Mouse (Mus musculus) lung, embryonic 14.5 days (tissue): Measurements from ENCODE around the gene H2-M2. TPM values are rescaled to one million over a fixed set of nuclear protein-coding genes. Genes with fewer than 3 reads are reported as not detected.
"Not testable (repeated sequence)": the region's sequence is repeated elsewhere in the genome, so short reads cannot be mapped to it uniquely, and the experiment has no call there.

Experiments
- ATAC-seq: fragments of 200-750 bp; cut with Nextera tagmentation; 2 replicates; pipeline ENCODE4 v1.8.0; 2017; ENCODE audit warnings: mild to moderate bottlenecking, moderate TSS enrichment, moderate library complexity; ENCODE audit not compliant: insufficient read depth
- DNase-seq: peaks from one replicate; pipeline ENCODE4 v3.0.0-alpha.2; 2015
- H3K27ac ChIP-seq: fragments of 300-500 bp; sonication (generic); 2 replicates; pipeline ENCODE4 v1.5.1; 2014; ENCODE audit warnings: low read depth, mild to moderate bottlenecking, moderate library complexity
- H3K27me3 ChIP-seq: fragments of 300-500 bp; sonication (generic); 2 replicates; pipeline ENCODE4 v1.6.1; 2014; ENCODE audit warnings: low read length, control low read depth; ENCODE audit not compliant: insufficient read depth
- H3K36me3 ChIP-seq: fragments of 300-500 bp; sonication (generic); 2 replicates; pipeline ENCODE4 v1.6.1; 2014; ENCODE audit warnings: control low read depth; ENCODE audit not compliant: insufficient read depth
- H3K4me1 ChIP-seq: fragments of 300-500 bp; sonication (generic); 2 replicates; pipeline ENCODE4 v1.6.1; 2014; ENCODE audit warnings: antibody characterized with exemption, control low read depth; ENCODE audit not compliant: insufficient read depth
- H3K4me2 ChIP-seq: fragments of 300-500 bp; sonication (generic); 2 replicates; pipeline ENCODE4 v1.6.1; 2014; ENCODE audit warnings: mild to moderate bottlenecking
- H3K4me3 ChIP-seq: fragments of 300-500 bp; sonication (generic); 2 replicates; pipeline ENCODE4 v1.5.1; 2014; ENCODE audit warnings: low read depth, low read length
- H3K9ac ChIP-seq: fragments of 300-500 bp; sonication (generic); 2 replicates; pipeline ENCODE4 v1.6.1; 2014
- H3K9me3 ChIP-seq: fragments of 300-500 bp; sonication (generic); 2 replicates; pipeline ENCODE4 v1.6.1; 2016; ENCODE audit warnings: low read depth, low read length, control low read depth
- CTCF ChIP-seq: IDR thresholded peaks from 2 replicates; pipeline ENCODE4 v1.5.1; 2016; ENCODE audit warnings: antibody characterized with exemption, low read depth
- WGBS: fragments of 180-500 bp; shearing (Covaris S2); extraction: QIAGEN DNeasy Blood & Tissue Kit; methylation state at CpG from one replicate; pipeline ENCODE4 v1.1.7; 2014; 5-methylcytosine and 5-hydroxymethylcytosine counted together
- polyA plus RNA-seq: library from polyadenylated mRNA; unstranded; fragments of >200 nt; fragmentation: Nextera tagmentation; extraction: Ambion mirVana; gene quantifications from 2 replicates; pipeline ENCODE4 v1.2.1, GENCODE M21; 2014

H2-M2 gene
- not detected in 2 replicates for polyA plus RNA-seq

DNA sequence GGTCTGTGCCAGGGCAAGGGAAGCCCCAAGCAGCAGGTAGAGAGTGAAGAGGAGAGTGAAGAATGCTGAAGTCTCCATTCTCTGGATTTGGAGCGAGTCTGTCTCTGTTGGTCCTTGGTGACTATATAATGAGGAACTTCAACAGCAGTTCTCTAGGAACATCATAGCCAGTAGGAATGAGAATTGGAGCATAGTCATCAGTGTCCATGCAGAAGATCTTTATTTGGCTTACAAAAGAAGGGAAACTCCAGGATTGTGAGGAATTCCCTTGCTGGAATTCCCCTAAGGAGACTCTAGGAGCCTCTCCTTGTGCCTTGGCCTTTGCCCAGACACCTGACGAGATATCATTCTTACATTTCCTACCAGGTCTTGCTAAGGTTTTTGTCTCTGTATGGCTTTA, at the start of gene H2-M2:
Gene H2-M2 (minus strand): TSS at position 101 of the 400 bp plus-strand sequence.
- Histone ChIP-seq H3K27me3 (no peaks in the 10 kb centered on the region), H3K27ac (no peak within 1 kb of the TSS), H3K9me3 (no peaks in the 10 kb centered on the region), H3K36me3 (no peaks in the 10 kb centered on the region), H3K4me3 (no peak within 1 kb of the TSS), H3K4me1 (no peaks in the 10 kb centered on the region), H3K4me2 (no peak within 1 kb of the TSS), H3K9ac (no peak within 1 kb of the TSS)
- DNase-seq (no peak), ATAC-seq (no peak)
- 64% methylated on average over 2 of the region's 2 CpGs for WGBS
- TF ChIP-seq CTCF, result no peak

DNA sequence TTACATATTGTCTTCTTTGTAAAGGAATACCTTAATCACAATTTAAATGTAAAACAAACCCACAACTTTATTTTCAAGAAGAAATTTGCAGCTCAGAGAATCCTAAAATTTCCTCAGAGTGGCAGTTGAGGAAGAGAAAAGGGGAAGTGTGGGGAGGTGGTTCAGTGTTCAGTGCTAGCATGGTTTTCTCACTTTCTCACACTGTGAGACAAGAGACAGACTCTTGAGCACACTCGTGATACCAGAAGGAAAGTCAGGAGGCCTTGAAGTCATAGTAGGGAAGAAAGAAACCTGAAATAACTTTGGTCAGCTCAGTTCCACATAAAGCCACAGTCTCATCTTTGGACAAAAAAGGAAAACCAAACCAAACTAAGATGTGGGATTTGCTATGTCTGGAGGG, 42.1 kb upstream of the H2-M2 start:
- not testable (repeated sequence) for ATAC-seq, DNase-seq, H3K36me3 ChIP-seq, H3K27ac ChIP-seq, H3K4me1 ChIP-seq, H3K9ac ChIP-seq, H3K27me3 ChIP-seq, H3K4me3 ChIP-seq, H3K4me2 ChIP-seq, H3K9me3 ChIP-seq
- 46% methylated on average over 1 of the region's 1 CpGs for WGBS

DNA sequence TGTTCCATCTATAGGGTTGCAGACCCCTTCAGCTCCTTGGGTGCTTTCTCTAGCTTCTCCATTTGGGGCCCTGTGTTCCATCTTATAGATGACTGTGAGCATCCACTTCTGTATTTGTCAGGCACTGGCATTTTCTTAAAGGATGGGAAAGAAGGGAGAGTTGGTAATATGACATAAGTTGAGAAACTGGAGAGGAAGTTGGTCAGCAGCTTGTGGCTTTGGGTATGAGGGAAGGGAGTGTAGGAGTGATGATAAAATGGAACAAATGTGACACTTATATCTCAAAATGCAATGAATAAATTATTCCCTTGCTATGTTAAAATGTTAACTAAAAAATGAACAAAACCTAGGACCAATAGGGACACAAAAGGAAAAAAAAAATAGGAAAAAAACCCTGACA, 41.3 kb upstream of the H2-M2 start:
- ATAC-seq, result not testable (repeated sequence)

DNA sequence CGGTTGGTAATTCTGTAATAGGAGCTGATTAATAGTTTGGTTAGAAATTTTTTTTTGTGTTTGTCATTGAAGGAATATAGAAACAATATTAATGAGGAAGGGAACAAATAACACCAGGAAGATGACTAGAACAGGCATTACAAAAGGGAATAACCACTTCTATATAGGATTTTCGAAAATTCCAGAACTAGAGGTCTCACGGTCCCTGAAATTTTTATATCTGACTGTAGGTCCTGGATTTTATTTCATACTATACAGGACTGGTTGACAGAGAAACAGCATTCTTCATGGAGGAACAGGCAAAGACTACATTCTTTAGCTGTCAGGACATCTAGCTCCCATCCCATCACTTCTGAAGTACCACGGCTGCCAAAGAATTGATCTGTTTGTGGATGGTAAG, 24.4 kb upstream of the H2-M2 start, which contains the start of gene Olfr111:
Gene Olfr111 (plus strand): TSS at position 301 of the 400 bp plus-strand sequence.
- Histone ChIP-seq H3K9me3 (no peaks in the 10 kb centered on the region), H3K27ac (no peak within 1 kb of the TSS), H3K27me3 (no peaks in the 10 kb centered on the region), H3K4me3 (no peak within 1 kb of the TSS), H3K4me1 (no peaks in the 10 kb centered on the region), H3K4me2 (no peak within 1 kb of the TSS), H3K9ac (no peak within 1 kb of the TSS), H3K36me3 (no peaks in the 10 kb centered on the region)
- 85% methylated on average over 4 of the region's 4 CpGs for WGBS
- ATAC-seq (no peak), DNase-seq (no peak)
- TF ChIP-seq CTCF, result no peak

More for the DNA sequence above, 41.3 kb upstream of the H2-M2 start:
- H3K27me3 ChIP-seq, H3K4me3 ChIP-seq, H3K9me3 ChIP-seq, H3K9ac ChIP-seq, H3K4me1 ChIP-seq, H3K4me2 ChIP-seq, DNase-seq, H3K36me3 ChIP-seq, H3K27ac ChIP-seq: not testable (repeated sequence)

- no peak for TF ChIP-seq CTCF
- Histone ChIP-seq H3K27ac (no peak within 1 kb of the TSS), H3K4me2 (no peak within 1 kb of the TSS), H3K9ac (no peak within 1 kb of the TSS), H3K4me3 (no peak within 1 kb of the TSS), H3K4me1 (no peaks in the 10 kb centered on the region), H3K27me3 (no peaks in the 10 kb centered on the region), H3K36me3 (no peaks in the 10 kb centered on the region), H3K9me3 (no peaks in the 10 kb centered on the region)
- WGBS, result 45% methylated on average over 1 of the region's 1 CpGs
- DNase-seq (no peak), ATAC-seq (no peak)
Measured at GRCm38 (mm10) chr17:37491930-37492518, 8.7 kb upstream of the H2-M2 start, which contains the start of gene Olfr110. Gene Olfr110, plus strand, starts transcription at chr17:37492468.

GRCm38 (mm10) chr17:37458616-37459015, 24.7 kb downstream of the H2-M2 start, which contains the start of gene Olfr109:
Gene Olfr109, plus strand, starts transcription at chr17:37458916.
- ATAC-seq (no peak), DNase-seq (no peak)
- no peaks in the 10 kb centered on the region for H3K4me1 ChIP-seq
- no peak for TF ChIP-seq CTCF
- H3K36me3 ChIP-seq, result no peaks in the 10 kb centered on the region
- H3K9me3 ChIP-seq, result no peaks in the 10 kb centered on the region
- no peak within 1 kb of the TSS for H3K4me2 ChIP-seq
- H3K4me3 ChIP-seq, result no peak within 1 kb of the TSS
- no peak within 1 kb of the TSS for H3K9ac ChIP-seq
- no peaks in the 10 kb centered on the region for H3K27me3 ChIP-seq
- WGBS, result 79% methylated on average over 1 of the region's 1 CpGs
- H3K27ac ChIP-seq, result no peak within 1 kb of the TSS

GRCm38 (mm10) chr17:37445180-37445579, 38.2 kb downstream of the H2-M2 start, which contains the start of gene Olfr108:
Gene Olfr108, plus strand, starts transcription at chr17:37445480.
- TF ChIP-seq CTCF, result no peak
- Histone ChIP-seq H3K4me3 (no peak within 1 kb of the TSS), H3K36me3 (no peaks in the 10 kb centered on the region), H3K4me2 (no peak within 1 kb of the TSS), H3K9me3 (no peaks in the 10 kb centered on the region), H3K9ac (no peak within 1 kb of the TSS), H3K27ac (no peak within 1 kb of the TSS), H3K27me3 (no peaks in the 10 kb centered on the region), H3K4me1 (no peaks in the 10 kb centered on the region)
- 90% methylated on average over 1 of the region's 1 CpGs for WGBS
- ATAC-seq (no peak), DNase-seq (no peak)

Other genes starting within 250 kb of the H2-M2 start
- gene Olfr97, start 246.2 kb downstream of the H2-M2 start, polyA plus RNA-seq, result not detected in 2 replicates
- gene Olfr98, start 219.8 kb downstream of the H2-M2 start, polyA plus RNA-seq, result not detected in 2 replicates
- gene H2-M3, start 213.3 kb downstream of the H2-M2 start, polyA plus RNA-seq, result 1.0 and 1.2 TPM in 2 replicates
- gene Olfr99, start 200.1 kb downstream of the H2-M2 start, polyA plus RNA-seq, result not detected in 2 replicates
- gene Olfr101, start 179.2 kb downstream of the H2-M2 start, polyA plus RNA-seq, result not detected in 2 replicates
- not detected in 2 replicates for gene Olfr102, start 166.5 kb downstream of the H2-M2 start, polyA plus RNA-seq
- gene Olfr103, start 143.9 kb downstream of the H2-M2 start, polyA plus RNA-seq, result not detected in 2 replicates
- gene Olfr104-ps, start 124.0 kb downstream of the H2-M2 start, polyA plus RNA-seq, result not detected in 2 replicates
- gene Olfr105-ps, start 104.5 kb downstream of the H2-M2 start, polyA plus RNA-seq, result not detected in 2 replicates
- not detected in 2 replicates for gene Olfr106-ps, start 93.2 kb downstream of the H2-M2 start, polyA plus RNA-seq
- not detected in 2 replicates for gene Olfr107, start 84.3 kb downstream of the H2-M2 start, polyA plus RNA-seq
- not detected in 2 replicates for gene Olfr108, start 38.1 kb downstream of the H2-M2 start, polyA plus RNA-seq
- not detected in 2 replicates for gene Olfr109, start 24.6 kb downstream of the H2-M2 start, polyA plus RNA-seq
- not detected in 2 replicates for gene Olfr110, start 8.9 kb upstream of the H2-M2 start, polyA plus RNA-seq
- not detected in 2 replicates for gene Olfr111, start 24.5 kb upstream of the H2-M2 start, polyA plus RNA-seq
- not detected in 2 replicates for gene Olfr112, start 85.9 kb upstream of the H2-M2 start, polyA plus RNA-seq
- gene Olfr113, start 94.1 kb upstream of the H2-M2 start, polyA plus RNA-seq, result not detected in 2 replicates
- not detected in 2 replicates for gene Olfr114, start 109.2 kb upstream of the H2-M2 start, polyA plus RNA-seq
- not detected in 2 replicates for gene Olfr115, start 143.6 kb upstream of the H2-M2 start, polyA plus RNA-seq
- gene Olfr116, start 143.6 kb upstream of the H2-M2 start, polyA plus RNA-seq, result not detected in 2 replicates
- gene Olfr117, start 180.2 kb upstream of the H2-M2 start, polyA plus RNA-seq, result not detected in 2 replicates
- gene Olfr118, start 183.4 kb upstream of the H2-M2 start, polyA plus RNA-seq, result not detected in 2 replicates
- gene Olfr119, start 213.0 kb upstream of the H2-M2 start, polyA plus RNA-seq, result not detected in 2 replicates
- not detected in 2 replicates for gene Olfr120, start 238.3 kb upstream of the H2-M2 start, polyA plus RNA-seq